Mouse (Mus musculus) retina, postnatal 7 days (tissue): ENCODE data around the gene Ambra1.
"Not testable (repeated sequence)": the region's sequence is repeated elsewhere in the genome, so short reads cannot be mapped to it uniquely, and the experiment has no call there.

Source experiments
- DNase-seq: peaks from one replicate; pipeline ENCODE4 v3.0.0-alpha.2; 2012; ENCODE audit warnings: low read depth, low spot score

The Ambra1 gene

DNA sequence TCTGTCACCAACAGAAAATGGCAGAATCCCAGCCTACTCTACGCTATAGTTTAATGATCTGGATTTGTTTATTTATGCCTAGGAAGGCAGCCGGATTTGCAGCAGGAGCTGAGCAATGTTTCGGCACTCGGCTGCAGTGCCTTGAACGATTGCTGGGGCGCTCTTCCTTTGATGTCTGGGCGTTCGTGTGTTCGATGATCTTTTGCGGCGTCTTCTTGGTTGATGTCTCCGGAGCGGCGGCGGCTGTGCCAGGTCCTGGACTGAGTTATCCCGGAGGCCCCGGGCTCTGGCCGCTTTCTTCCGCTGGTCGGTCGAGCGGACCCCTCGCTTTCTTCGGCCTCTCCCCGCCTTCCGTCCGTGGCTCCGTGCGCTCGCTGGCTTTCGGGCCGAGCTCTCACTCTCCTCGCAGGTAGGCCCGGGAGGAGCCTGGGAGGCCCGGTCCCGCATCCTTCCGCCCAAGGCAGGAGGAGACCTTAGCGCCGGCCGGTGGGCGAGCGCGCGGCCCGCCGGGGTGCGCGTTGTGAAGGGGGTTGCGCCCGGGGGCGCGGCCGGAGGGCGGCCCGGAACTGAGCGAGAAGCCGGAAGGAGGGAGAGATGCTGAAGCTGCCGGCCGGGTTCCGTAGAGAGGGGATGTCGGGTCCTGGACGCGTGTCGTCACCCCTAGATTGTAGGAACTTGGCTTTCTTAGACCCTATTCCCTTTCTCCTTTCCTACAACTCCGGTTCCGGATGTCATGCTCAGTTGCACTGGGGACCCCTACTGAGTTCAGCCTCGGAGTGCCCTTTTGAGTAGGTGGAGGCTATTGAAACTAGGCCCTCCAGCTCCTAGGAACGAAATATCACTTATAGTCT is at the start of gene Ambra1:
Gene Ambra1 (plus strand): TSS at position 164 of the 851 bp plus-strand sequence.
- DNase-seq, result peak; percentile 84

DNA sequence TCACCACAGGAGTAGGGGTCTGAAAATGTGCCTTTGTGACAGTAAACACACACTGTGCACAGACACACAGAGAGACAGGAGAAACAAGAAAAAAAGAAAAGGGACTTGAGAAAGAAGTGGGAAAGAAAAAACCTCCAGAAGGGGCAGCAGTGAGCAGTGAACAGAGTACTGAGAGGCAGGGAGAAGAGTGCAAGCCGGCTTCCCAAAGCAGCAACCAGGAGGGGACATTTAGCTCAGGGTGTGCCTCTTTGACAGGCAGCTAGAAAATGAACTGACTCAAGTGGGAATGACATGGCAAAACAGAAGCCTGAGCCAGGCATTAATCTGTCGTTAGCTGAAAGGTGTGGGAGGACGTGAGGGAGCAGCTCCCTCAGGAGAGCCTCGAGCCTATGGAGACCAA is 47.1 kb upstream of the Ambra1 start:
- DNase-seq, result peak; percentile 31

GRCm38 (mm10) chr2:91683919-91684318 is 46.0 kb upstream of the Ambra1 start:
- no peak for DNase-seq

GRCm38 (mm10) chr2:91689452-91689851 is 40.5 kb upstream of the Ambra1 start:
- no peak for DNase-seq

GRCm38 (mm10) chr2:91695436-91696224 is 34.3 kb upstream of the Ambra1 start:
- no peak for DNase-seq

DNA sequence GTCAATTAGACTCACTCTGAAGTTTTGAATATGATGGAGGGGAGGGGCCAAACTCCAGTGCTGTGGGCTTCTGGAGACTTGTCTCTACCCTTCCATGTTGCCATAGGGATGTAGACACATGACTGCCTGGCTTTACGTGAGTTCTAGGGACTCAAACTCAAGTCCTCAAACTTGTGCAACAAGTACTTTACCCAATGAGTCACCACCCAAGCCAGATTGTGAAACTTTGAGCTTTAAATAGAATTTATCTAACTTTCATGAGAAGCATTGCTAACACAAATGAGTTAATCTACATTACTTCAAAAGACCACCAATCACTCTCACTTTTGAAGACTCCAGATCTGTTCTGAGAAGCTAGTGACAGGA is 33.7 kb upstream of the Ambra1 start:
- DNase-seq, result no peak

DNA sequence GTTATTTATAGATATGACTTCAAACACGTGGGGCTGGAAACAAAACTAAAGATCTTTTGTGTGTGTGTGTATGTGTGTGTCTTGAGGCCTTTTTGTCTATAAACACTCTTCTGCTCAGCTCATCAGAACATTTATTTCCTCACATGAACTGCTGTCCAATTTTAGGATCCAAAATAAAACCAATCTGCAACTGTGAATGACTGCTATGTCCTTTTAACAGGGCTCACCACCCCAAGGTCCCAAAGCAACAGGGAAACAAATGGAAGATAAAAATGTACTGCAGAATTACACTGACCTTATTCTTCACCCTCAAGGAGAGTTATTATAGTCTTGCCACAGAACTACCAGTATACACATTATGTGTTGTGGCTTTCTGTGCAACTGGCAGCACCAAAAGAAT is 30.7 kb upstream of the Ambra1 start:
- DNase-seq, result no peak

GRCm38 (mm10) chr2:91701366-91701765 is 28.6 kb upstream of the Ambra1 start:
- DNase-seq, result no peak

DNA sequence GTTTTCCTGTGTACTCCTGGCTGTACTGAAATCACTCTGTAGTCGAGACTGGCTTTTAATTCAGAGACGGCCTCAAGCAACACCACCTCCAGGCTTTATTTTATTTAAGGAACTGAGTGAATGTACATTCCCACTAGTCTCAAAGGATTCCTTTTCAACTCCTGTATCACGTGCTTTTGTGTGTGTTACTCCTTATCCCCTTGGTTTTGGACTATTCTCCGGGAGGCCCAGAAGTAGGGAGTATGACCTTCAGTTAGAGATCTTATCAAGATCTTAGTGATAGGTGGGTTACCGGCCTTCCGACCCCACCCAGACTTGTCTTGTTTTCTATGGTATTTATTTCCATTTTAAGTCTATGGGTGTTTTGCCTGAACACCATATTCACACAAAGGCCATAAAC is 24.2 kb upstream of the Ambra1 start:
- no peak for DNase-seq

DNA sequence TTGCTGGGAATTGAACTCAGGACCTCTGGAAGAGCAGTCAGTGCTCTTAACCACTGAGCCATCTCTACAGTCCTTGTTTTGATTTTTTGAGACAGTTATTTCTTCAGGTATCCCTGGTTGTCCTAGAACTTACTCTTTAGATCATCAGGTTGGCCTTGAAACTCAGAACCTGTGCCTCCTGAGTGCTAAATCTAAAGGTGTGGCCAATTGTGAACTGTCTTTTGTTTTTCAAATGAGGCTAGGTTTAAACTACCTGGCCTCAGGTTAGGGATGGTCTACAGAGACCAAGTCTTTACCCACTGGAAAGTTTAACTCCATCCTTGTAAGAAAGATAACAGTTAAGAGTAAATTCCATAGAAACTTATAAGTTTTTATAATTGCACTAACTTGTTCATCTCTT is 23.5 kb upstream of the Ambra1 start:
- DNase-seq, result no peak

DNA sequence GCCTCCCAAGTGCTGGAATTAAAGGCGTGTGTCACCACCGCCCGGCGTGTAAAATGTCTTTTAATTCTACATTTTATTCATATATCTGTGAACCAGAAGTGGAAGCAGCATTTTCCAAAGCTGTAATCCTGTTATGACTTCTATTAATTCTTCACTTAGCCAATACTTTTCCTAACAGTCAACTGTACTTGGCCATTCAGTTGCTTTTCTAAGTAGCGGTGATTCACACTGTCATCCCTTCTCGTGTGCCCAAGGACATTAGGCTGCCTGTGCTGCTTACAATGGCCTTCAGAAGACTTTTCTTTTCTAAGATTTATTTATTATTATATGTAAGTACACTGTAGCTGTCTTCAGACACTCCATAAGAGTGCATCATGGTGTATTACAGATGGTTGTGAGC is 21.6 kb upstream of the Ambra1 start:
- no peak for DNase-seq

GRCm38 (mm10) chr2:91710272-91711234 is 19.4 kb upstream of the Ambra1 start, which contains the start of the genes Atg13 and Harbi1:
TSS of gene Atg13 (minus strand) at chr2:91710576.
TSS of gene Harbi1 (plus strand) at chr2:91710852.
- DNase-seq, result peak; percentile 89

- DNase-seq, result no peak
These were observed 18.5 kb upstream of the Ambra1 start for GRCm38 (mm10) chr2:91711256-91711925.

GRCm38 (mm10) chr2:91714921-91715320 is 15.0 kb upstream of the Ambra1 start:
- DNase-seq, result peak; percentile 67

DNA sequence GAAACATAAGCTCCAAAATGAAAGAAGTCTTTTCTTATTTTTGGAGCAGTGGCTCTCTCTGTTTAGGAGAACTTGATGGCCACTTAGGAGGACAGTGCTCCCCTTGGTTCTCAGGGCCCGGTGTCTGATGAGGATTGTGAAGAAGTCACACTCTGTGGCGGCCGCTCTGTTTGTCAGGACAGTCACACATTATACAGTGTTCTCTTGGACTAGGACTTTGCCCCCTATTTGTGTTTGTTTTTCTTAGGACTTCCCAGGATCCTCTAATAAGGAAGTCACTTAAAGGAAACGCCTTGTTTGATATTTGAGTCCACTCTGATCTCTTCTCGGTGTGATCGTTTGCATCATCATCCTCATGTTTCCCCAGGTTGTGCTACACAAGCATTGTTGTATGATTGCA is 11.7 kb upstream of the Ambra1 start:
- no peak for DNase-seq

DNA sequence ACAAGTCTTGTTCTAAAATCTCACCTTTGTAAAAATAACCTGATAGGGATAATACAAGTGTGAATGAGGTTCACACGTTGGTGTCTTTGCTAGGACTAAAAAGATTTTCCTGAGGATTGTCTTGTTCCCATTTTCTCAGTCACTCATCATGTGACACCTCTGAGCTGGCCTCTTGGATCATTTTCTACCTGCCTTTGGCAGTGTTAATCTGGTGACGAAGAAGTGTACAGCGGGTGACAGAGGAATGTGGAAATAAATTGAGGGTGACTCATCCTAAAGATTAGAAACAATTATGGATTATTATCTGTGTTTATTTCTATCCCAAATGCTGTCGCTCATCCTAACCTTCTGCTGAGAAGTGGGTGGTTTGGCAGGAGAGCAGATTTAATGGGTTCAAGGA is 6.6 kb upstream of the Ambra1 start:
- no peak for DNase-seq

DNA sequence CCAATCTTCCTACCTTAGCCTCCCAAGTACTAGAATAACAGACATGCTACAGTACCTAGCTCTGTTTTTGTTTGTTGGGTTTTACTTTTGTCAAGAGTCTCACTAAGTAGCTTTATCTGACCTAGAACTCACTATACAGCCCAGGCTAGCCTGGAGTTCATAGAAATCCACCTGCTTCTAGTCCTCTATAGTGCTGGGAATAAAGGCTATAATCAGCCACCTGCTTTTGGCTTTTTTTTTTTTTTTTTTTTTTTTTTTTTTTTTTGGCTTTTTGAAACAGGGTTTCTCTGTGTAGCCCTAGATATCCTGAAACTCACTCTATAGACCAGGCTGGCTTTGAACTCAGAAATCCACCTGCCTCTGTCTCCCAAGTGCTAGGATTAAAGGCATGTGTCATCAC is 6.0 kb upstream of the Ambra1 start:
- DNase-seq, result no peak

- DNase-seq, result no peak
These were observed 5.2 kb upstream of the Ambra1 start for GRCm38 (mm10) chr2:91724716-91725115.

DNA sequence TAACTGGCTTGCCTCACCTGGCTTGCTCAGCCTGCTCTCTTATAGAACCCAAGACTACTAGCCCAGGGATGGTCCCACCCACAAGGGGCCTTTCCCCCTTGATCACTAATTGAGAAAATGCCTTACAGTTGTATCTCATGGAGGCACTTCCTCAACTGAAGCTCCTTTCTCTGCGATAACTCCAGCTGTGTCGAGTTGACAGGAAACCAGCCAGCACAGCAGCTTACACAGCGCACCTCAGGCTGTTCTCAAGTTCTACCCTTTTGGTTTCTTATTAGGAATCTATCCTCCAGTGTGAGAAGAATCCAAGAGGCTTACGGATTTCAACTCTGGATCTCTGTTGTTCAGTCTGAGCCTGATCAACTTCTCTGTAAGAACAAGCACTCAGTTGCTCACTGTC is 4.5 kb upstream of the Ambra1 start:
- DNase-seq, result not testable (repeated sequence)

- DNase-seq, result no peak
These were observed 2.9 kb upstream of the Ambra1 start for GRCm38 (mm10) chr2:91727011-91727410.

DNA sequence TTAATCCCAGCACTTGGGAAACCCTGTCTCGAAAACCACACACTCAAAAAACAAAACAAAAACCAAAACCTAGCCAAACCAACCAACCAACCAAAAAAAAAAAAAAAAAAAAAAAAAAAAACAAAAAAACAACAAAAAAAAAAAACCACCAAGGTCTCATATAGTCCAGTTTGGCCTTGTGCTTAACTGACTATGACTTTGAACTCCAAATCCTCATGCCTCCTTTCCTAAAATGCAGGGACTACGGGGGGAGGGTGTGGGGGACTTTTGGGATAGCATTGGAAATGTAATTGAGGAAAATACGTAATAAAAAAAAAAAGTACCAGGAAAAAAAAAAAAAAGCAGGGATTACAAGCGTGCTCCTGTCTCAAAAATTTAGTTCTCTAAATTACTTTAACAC is 363 bp upstream of the Ambra1 start:
- no peak for DNase-seq
